Mouse (Mus musculus): ENCODE measurements around the gene Ccdc127.

Gene Ccdc127

GRCm38 (mm10) chr13:74363176-74363858 lies 13.2 kb downstream of the Ccdc127 start:
- Histone ChIP-seq H3K4me1 (replicated peaks; ENCODE audit: low read depth, low read length) (peaks cover 11% of the 10 kb centered on the region), H3K9me3 (ENCODE audit: low read length) (no peaks in the 10 kb centered on the region), H3K27me3 (ENCODE audit: insufficient read depth, low read length) (no peaks in the 10 kb centered on the region), H3K36me3 (ENCODE audit: insufficient read depth, low read length) (peaks cover 28% of the 10 kb centered on the region), H3K4me3 (replicated peaks; ENCODE audit: low read length) (no peak overlapping the region)
- TF ChIP-seq NANOG (IDR thresholded peaks at IDR 0.05; ENCODE audit: borderline replicate concordance, low read length) (no peak), POU5F1 (IDR thresholded peaks at IDR 0.05; ENCODE audit: borderline replicate concordance, low read length) (no peak), CTCF (conservative IDR thresholded peaks at IDR 0.05; ENCODE audit: low read length) (no peak)

GRCm38 (mm10) chr13:74363859-74364235 lies 13.7 kb downstream of the Ccdc127 start, which contains the start of gene Lrrc14b:
Gene Lrrc14b, minus strand, starts transcription at chr13:74364005.
- Histone ChIP-seq H3K9me3 (ENCODE audit: low read length) (no peaks in the 10 kb centered on the region), H3K36me3 (ENCODE audit: insufficient read depth, low read length) (peaks cover 23% of the 10 kb centered on the region), H3K4me3 (replicated peaks; ENCODE audit: low read length) (no peak within 1 kb of the TSS), H3K27me3 (ENCODE audit: insufficient read depth, low read length) (no peaks in the 10 kb centered on the region), H3K4me1 (replicated peaks; ENCODE audit: low read depth, low read length) (peaks cover 11% of the 10 kb centered on the region)
- TF ChIP-seq POU5F1 (IDR thresholded peaks at IDR 0.05; ENCODE audit: borderline replicate concordance, low read length) (no peak), NANOG (IDR thresholded peaks at IDR 0.05; ENCODE audit: borderline replicate concordance, low read length) (no peak), CTCF (conservative IDR thresholded peaks at IDR 0.05; ENCODE audit: low read length) (no peak)

GRCm38 (mm10) chr13:74381533-74382276 lies 31.6 kb downstream of the Ccdc127 start:
- Histone ChIP-seq H3K4me1 (replicated peaks; ENCODE audit: low read depth, low read length) (peaks cover 5% of the 10 kb centered on the region), H3K9me3 (ENCODE audit: low read length) (peaks cover 6% of the 10 kb centered on the region; the same call in 1 of the 2 replicates), H3K27me3 (ENCODE audit: insufficient read depth, low read length) (no peaks in the 10 kb centered on the region), H3K36me3 (ENCODE audit: insufficient read depth, low read length) (peaks cover 8% of the 10 kb centered on the region; the same call in 1 of the 2 replicates), H3K4me3 (replicated peaks; ENCODE audit: low read length) (no peak overlapping the region)
- TF ChIP-seq CTCF (conservative IDR thresholded peaks at IDR 0.05; ENCODE audit: low read length) (no peak), NANOG (IDR thresholded peaks at IDR 0.05; ENCODE audit: borderline replicate concordance, low read length) (no peak), POU5F1 (IDR thresholded peaks at IDR 0.05; ENCODE audit: borderline replicate concordance, low read length) (no peak)

DNA sequence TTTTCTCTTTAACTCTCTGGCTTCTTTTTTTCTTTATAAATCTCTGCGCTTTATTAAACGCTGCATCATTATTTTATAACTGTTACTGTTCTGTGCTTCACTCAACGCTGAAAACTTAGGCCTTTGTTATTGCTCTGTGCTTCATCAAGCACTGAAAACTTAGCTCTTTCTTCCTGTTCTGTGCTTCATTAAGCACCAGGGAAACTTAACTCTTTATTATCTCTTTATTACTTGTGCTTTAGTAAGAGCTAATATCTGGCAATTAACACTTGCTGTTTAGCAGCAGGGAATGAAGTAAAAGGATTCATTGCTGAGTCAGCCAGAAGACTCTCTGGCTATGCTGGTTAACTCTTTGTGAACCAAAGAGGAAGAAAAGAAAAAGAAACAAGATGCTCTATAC lies 32.2 kb downstream of the Ccdc127 start:
- Histone ChIP-seq H3K9me3 (ENCODE audit: low read length) (peaks cover 6% of the 10 kb centered on the region; the same call in 1 of the 2 replicates), H3K4me1 (replicated peaks; ENCODE audit: low read depth, low read length) (peaks cover 5% of the 10 kb centered on the region), H3K27me3 (ENCODE audit: insufficient read depth, low read length) (no peaks in the 10 kb centered on the region), H3K36me3 (ENCODE audit: insufficient read depth, low read length) (0 out of 2 replicates have a peak, but pooled peaks cover 3% of the 10 kb centered on the region), H3K4me3 (replicated peaks; ENCODE audit: low read length) (no peak overlapping the region)
- TF ChIP-seq CTCF (conservative IDR thresholded peaks at IDR 0.05; ENCODE audit: low read length) (no peak), POU5F1 (IDR thresholded peaks at IDR 0.05; ENCODE audit: borderline replicate concordance, low read length) (no peak), NANOG (IDR thresholded peaks at IDR 0.05; ENCODE audit: borderline replicate concordance, low read length) (no peak)

DNA sequence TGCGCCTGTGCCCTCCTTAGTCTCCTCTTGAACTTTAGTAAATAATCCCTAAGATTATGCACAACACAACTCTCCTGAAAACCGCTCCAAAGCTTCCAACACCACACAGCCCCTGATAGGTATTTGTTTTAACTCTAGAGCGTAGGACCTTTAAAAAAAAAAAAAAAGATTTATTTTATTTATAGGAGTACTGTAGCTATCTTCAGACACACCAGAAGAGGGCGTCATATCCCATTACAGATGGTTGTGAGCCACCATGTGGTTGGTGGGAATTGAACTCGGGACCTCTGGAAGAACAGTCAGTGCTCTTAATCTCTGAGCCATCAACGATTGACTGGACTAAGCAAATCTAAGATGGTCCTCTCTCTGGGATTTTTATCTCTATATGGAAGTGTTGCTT lies 39.6 kb downstream of the Ccdc127 start:
- H3K4me3 ChIP-seq (replicated peaks; ENCODE audit: low read length): peak overlapping the region; percentile 87
- H3K27me3 ChIP-seq (ENCODE audit: insufficient read depth, low read length): 0 out of 2 replicates have a peak, but pooled peaks cover 1% of the 10 kb centered on the region
- TF ChIP-seq NANOG (IDR thresholded peaks at IDR 0.05; ENCODE audit: borderline replicate concordance, low read length) (no peak), POU5F1 (IDR thresholded peaks at IDR 0.05; ENCODE audit: borderline replicate concordance, low read length) (no peak), CTCF (conservative IDR thresholded peaks at IDR 0.05; ENCODE audit: low read length) (no peak; the same call in 1 of the 2 replicates)
- peaks cover 2% of the 10 kb centered on the region; the same call in 1 of the 2 replicates for H3K9me3 ChIP-seq (ENCODE audit: low read length)
- H3K4me1 ChIP-seq (replicated peaks; ENCODE audit: low read depth, low read length): peaks cover 9% of the 10 kb centered on the region
- no peaks in the 10 kb centered on the region for H3K36me3 ChIP-seq (ENCODE audit: insufficient read depth, low read length)

- Histone ChIP-seq H3K36me3 (ENCODE audit: insufficient read depth, low read length) (no peaks in the 10 kb centered on the region), H3K27me3 (ENCODE audit: insufficient read depth, low read length) (peaks cover 9% of the 10 kb centered on the region; the same call in 1 of the 2 replicates), H3K4me1 (replicated peaks; ENCODE audit: low read depth, low read length) (peaks cover 9% of the 10 kb centered on the region), H3K4me3 (replicated peaks; ENCODE audit: low read length) (peak within 1 kb of the TSS; percentile 87), H3K9me3 (ENCODE audit: low read length) (no peaks in the 10 kb centered on the region)
- TF ChIP-seq CTCF (conservative IDR thresholded peaks at IDR 0.05; ENCODE audit: low read length) (no peak), POU5F1 (IDR thresholded peaks at IDR 0.05; ENCODE audit: borderline replicate concordance, low read length) (no peak), NANOG (IDR thresholded peaks at IDR 0.05; ENCODE audit: borderline replicate concordance, low read length) (no peak)
Measured at GRCm38 (mm10) chr13:74390371-74390990, 40.4 kb downstream of the Ccdc127 start, which contains the start of gene Zfp72. Gene Zfp72, minus strand, starts transcription at chr13:74390836.

GRCm38 (mm10) chr13:74391156-74391555 lies 41.0 kb downstream of the Ccdc127 start:
- no peak for TF ChIP-seq CTCF (conservative IDR thresholded peaks at IDR 0.05; ENCODE audit: low read length)
- TF ChIP-seq POU5F1 (IDR thresholded peaks at IDR 0.05; ENCODE audit: borderline replicate concordance, low read length): no peak
- TF ChIP-seq NANOG (IDR thresholded peaks at IDR 0.05; ENCODE audit: borderline replicate concordance, low read length): no peak
- peaks cover 9% of the 10 kb centered on the region for H3K4me1 ChIP-seq (replicated peaks; ENCODE audit: low read depth, low read length)
- H3K4me3 ChIP-seq (replicated peaks; ENCODE audit: low read length): no peak overlapping the region
- no peaks in the 10 kb centered on the region for H3K36me3 ChIP-seq (ENCODE audit: insufficient read depth, low read length)
- peaks cover 9% of the 10 kb centered on the region; the same call in 1 of the 2 replicates for H3K27me3 ChIP-seq (ENCODE audit: insufficient read depth, low read length)
- H3K9me3 ChIP-seq (ENCODE audit: low read length): no peaks in the 10 kb centered on the region

DNA sequence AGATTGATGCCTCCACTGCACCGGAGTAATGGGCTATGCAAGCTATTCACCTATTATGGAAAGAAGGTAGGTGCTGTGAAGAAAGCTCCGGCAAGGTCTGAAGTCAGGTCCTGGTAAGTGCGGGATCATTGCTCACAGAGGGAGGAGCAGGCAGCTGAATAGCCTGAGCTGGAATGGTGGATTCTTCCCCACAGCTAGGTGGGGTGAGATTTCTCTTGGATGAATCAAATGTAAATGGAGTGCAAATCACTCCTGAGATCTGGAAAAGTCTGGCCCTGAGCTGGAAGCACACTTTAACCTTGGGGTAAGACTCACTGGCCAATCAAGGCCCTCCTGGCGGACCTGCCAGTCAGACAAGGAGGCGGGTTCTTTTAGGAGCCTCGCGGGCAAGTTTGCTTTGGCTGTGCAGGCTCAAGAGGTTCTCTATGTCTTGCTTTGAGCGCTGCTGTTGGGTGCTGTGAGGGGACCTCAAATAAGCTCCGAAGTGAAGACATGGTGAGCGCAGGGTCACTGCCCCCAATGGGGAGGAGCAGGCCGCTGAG lies 49.3 kb downstream of the Ccdc127 start, which contains the start of gene Ftl1-ps1:
TSS of gene Ftl1-ps1 (plus strand) at position 397 of the 542 bp plus-strand sequence.
- TF ChIP-seq NANOG (IDR thresholded peaks at IDR 0.05; ENCODE audit: borderline replicate concordance, low read length) (peak; percentile 88), CTCF (conservative IDR thresholded peaks at IDR 0.05; ENCODE audit: low read length) (no peak), POU5F1 (IDR thresholded peaks at IDR 0.05; ENCODE audit: borderline replicate concordance, low read length) (peak; percentile 49; the same call in 1 of the 2 replicates)
- peak within 1 kb of the TSS; percentile 76 for H3K4me3 ChIP-seq (replicated peaks; ENCODE audit: low read length)

More for the DNA sequence above, 49.3 kb downstream of the Ccdc127 start, which contains the start of gene Ftl1-ps1:
- H3K9me3 ChIP-seq (ENCODE audit: low read length): no peaks in the 10 kb centered on the region
- peaks cover 12% of the 10 kb centered on the region for H3K27me3 ChIP-seq (ENCODE audit: insufficient read depth, low read length)
- no peaks in the 10 kb centered on the region for H3K36me3 ChIP-seq (ENCODE audit: insufficient read depth, low read length)
- peaks cover 26% of the 10 kb centered on the region for H3K4me1 ChIP-seq (replicated peaks; ENCODE audit: low read depth, low read length)

Measured in E14TG2a.4 (cell line).